Mouse (Mus musculus) midbrain, embryonic 12.5 days (tissue): Measurements from ENCODE around the gene Kcmf1. TPM values are rescaled to one million over a fixed set of nuclear protein-coding genes. Genes with fewer than 3 reads are reported as not detected.

Experiments used
- ATAC-seq: fragments of 200-750 bp; cut with Nextera tagmentation; 2 replicates; pipeline ENCODE4 v1.8.0; 2017; ENCODE audit warnings: low read depth, moderate TSS enrichment, moderate library complexity; ENCODE audit not compliant: low FRiP score
- H3K27ac ChIP-seq: fragments of 300-500 bp; sonication (generic); replicated peaks from 2 replicates; pipeline ENCODE4 v1.5.1; 2016; ENCODE audit warnings: mild to moderate bottlenecking
- H3K27me3 ChIP-seq: fragments of 300-500 bp; sonication (generic); 2 replicates; pipeline ENCODE4 v1.6.1; 2016; ENCODE audit warnings: mild to moderate bottlenecking
- H3K36me3 ChIP-seq: fragments of 300-500 bp; sonication (generic); 2 replicates; pipeline ENCODE4 v1.6.1; 2016
- H3K4me1 ChIP-seq: fragments of 300-500 bp; sonication (generic); 2 replicates; pipeline ENCODE4 v1.6.1; 2016
- H3K4me2 ChIP-seq: fragments of 300-500 bp; sonication (generic); replicated peaks from 2 replicates; pipeline ENCODE4 v1.6.1; 2016; ENCODE audit warnings: mild to moderate bottlenecking, moderate library complexity
- H3K4me3 ChIP-seq: fragments of 300-500 bp; sonication (generic); 2 replicates; pipeline ENCODE4 v1.5.1; 2016; ENCODE audit warnings: mild to moderate bottlenecking
- H3K9ac ChIP-seq: fragments of 300-500 bp; sonication (generic); replicated peaks from 2 replicates; pipeline ENCODE4 v1.6.1; 2016; ENCODE audit warnings: mild to moderate bottlenecking, moderate library complexity
- H3K9me3 ChIP-seq: fragments of 300-500 bp; sonication (generic); 2 replicates; pipeline ENCODE4 v1.6.1; 2016; ENCODE audit warnings: mild to moderate bottlenecking
- WGBS: fragments of 180-500 bp; shearing (Covaris S2); methylation state at CpG from one replicate; pipeline ENCODE4 v1.1.7; 2016; 5-methylcytosine and 5-hydroxymethylcytosine counted together
- polyA plus RNA-seq: library from polyadenylated mRNA; unstranded; fragments of >200 nt; fragmentation: Nextera tagmentation; extraction: Ambion mirVana; gene quantifications from 2 replicates; pipeline ENCODE4 v1.2.1, GENCODE M21; 2016

The Kcmf1 gene
- polyA plus RNA-seq, 1 experiment from 2014 or later: 33.9 TPM

- H3K27ac ChIP-seq: no peak overlapping the region
- H3K4me1 ChIP-seq: no peaks in the 10 kb centered on the region
Observed at GRCm38 (mm10) chr6:72797763-72798162, 102.0 kb downstream of the Kcmf1 start.

GRCm38 (mm10) chr6:72795444-72795843 is 104.3 kb downstream of the Kcmf1 start:
- H3K4me1 ChIP-seq: no peaks in the 10 kb centered on the region
- no peak overlapping the region for H3K9ac ChIP-seq
- H3K4me2 ChIP-seq: no peak overlapping the region
- H3K4me3 ChIP-seq: no peak overlapping the region
- no peaks in the 10 kb centered on the region for H3K9me3 ChIP-seq
- H3K36me3 ChIP-seq: no peaks in the 10 kb centered on the region
- WGBS: 49% methylated on average over 16 of the region's 16 CpGs
- no peak overlapping the region for H3K27ac ChIP-seq
- no peak for ATAC-seq
- peaks cover 5% of the 10 kb centered on the region; the same call in 1 of the 2 replicates for H3K27me3 ChIP-seq

More at GRCm38 (mm10) chr6:72797763-72798162, 102.0 kb downstream of the Kcmf1 start:
- H3K9ac ChIP-seq: no peak overlapping the region
- no peak for ATAC-seq
- no peaks in the 10 kb centered on the region for H3K36me3 ChIP-seq
- H3K9me3 ChIP-seq: no peaks in the 10 kb centered on the region
- no peak overlapping the region for H3K4me2 ChIP-seq
- H3K4me3 ChIP-seq: no peak overlapping the region
- no peaks in the 10 kb centered on the region for H3K27me3 ChIP-seq

GRCm38 (mm10) chr6:72794870-72795269 is 104.9 kb downstream of the Kcmf1 start:
- Histone ChIP-seq H3K4me1 (no peaks in the 10 kb centered on the region), H3K9ac (no peak overlapping the region), H3K36me3 (no peaks in the 10 kb centered on the region), H3K4me2 (no peak overlapping the region), H3K27me3 (peaks cover 11% of the 10 kb centered on the region), H3K4me3 (no peak overlapping the region), H3K9me3 (no peaks in the 10 kb centered on the region), H3K27ac (no peak overlapping the region)
- WGBS: 52% methylated on average over 7 of the region's 7 CpGs
- no peak for ATAC-seq

GRCm38 (mm10) chr6:72792641-72793040 is 107.1 kb downstream of the Kcmf1 start:
- H3K4me2 ChIP-seq: no peak overlapping the region
- WGBS: 96% methylated on average over 8 of the region's 8 CpGs
- no peak overlapping the region for H3K27ac ChIP-seq
- H3K9me3 ChIP-seq: no peaks in the 10 kb centered on the region
- no peak overlapping the region for H3K9ac ChIP-seq
- peaks cover 7% of the 10 kb centered on the region for H3K4me1 ChIP-seq
- no peak for ATAC-seq
- H3K4me3 ChIP-seq: no peak overlapping the region
- H3K36me3 ChIP-seq: no peaks in the 10 kb centered on the region
- H3K27me3 ChIP-seq: peaks cover 15% of the 10 kb centered on the region

Other genes starting within 250 kb of the Kcmf1 start
- 18.2 and 21.7 TPM in 2 replicates for gene Tcf7l1, start 110.7 kb downstream of the Kcmf1 start, polyA plus RNA-seq
- gene Tmsb10, start 58.8 kb upstream of the Kcmf1 start, polyA plus RNA-seq: 4,656 and 4,735 TPM in 2 replicates